Mouse (Mus musculus) cortical plate, adult 2 months (tissue): ENCODE measurements around the gene Evx1.

Experiments used
- CTCF ChIP-seq: fragments of 200-500 bp; IDR thresholded peaks from 2 replicates; pipeline ENCODE4 v1.5.1; 2011; ENCODE audit warnings: mild to moderate bottlenecking, control low read depth, low read length; ENCODE audit not compliant: insufficient read depth; ENCODE audit errors: extremely low read depth
- POLR2A ChIP-seq: fragments of 200-500 bp; IDR thresholded peaks from 2 replicates; pipeline ENCODE4 v1.6.1; 2011; ENCODE audit warnings: mild to moderate bottlenecking, low read length, control low read depth; ENCODE audit not compliant: insufficient read depth; ENCODE audit errors: extremely low read depth

- TF ChIP-seq POLR2A (no peak), CTCF (no peak)
Observed at GRCm38 (mm10) chr6:52312558-52312915, 761 bp upstream of the Evx1 start.
